Mouse (Mus musculus) right cerebral cortex, postnatal 36 days (tissue): ENCODE measurements around the gene Zfp579.
"Not testable (repeated sequence)": the region's sequence is repeated elsewhere in the genome, so short reads cannot be mapped to it uniquely, and the experiment has no call there.

ENCODE experiments used
- DNase-seq, 2 experiments: peaks; one replicate each; pipeline ENCODE4 v3.0.0; 2022; ENCODE audit warnings: low spot score in 2 of 2, mixed read lengths in 1 of 2

The Zfp579 gene

DNA sequence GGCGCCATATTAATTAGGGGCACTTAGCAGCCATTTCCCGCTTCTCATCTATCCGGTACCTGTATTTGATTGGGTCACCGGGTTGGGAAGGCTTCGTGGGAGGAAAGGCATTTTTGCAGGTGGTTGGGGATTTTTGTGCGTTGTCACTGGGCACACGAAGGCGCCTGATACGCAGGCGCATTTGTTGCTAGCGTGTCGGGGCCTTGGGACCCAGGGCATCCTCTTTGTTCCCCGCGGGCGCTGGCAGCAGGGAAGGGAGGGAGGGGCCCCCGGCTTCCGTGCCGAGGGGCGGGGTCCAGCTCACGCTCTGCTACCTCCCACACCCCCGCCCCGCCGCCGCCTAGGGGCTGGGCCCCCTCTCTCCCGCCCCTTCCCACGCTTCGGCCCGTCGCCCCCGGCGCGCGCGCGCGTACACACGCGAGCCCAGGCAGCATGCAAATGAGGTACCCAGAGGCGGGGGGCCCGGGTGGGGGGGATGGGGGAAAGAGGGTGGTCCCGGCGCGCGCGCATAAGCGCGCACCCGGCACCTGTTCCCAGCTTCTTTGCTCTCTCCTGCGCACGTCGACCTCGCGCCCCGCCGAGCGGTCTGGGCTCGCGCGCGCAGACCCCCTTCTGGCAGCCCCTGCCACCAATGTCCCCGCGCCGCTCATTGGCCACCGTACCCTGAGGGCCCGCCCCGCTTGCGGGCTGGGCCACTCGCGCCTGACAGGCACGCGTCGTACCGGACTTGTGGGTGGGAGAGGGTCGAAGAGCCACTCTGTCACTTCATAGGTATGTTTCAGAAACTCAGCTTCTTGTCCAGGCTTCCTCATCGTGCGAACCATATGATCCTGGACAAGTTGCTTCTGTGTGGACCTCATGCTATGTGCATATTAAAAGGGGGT, 19.4 kb upstream of the Zfp579 start, which contains the start of gene Gm44973:
Gene Gm44973, plus strand, starts transcription at position 379 of the 884 bp plus-strand sequence.
- DNase-seq = peak; percentile 87 to 89

DNA sequence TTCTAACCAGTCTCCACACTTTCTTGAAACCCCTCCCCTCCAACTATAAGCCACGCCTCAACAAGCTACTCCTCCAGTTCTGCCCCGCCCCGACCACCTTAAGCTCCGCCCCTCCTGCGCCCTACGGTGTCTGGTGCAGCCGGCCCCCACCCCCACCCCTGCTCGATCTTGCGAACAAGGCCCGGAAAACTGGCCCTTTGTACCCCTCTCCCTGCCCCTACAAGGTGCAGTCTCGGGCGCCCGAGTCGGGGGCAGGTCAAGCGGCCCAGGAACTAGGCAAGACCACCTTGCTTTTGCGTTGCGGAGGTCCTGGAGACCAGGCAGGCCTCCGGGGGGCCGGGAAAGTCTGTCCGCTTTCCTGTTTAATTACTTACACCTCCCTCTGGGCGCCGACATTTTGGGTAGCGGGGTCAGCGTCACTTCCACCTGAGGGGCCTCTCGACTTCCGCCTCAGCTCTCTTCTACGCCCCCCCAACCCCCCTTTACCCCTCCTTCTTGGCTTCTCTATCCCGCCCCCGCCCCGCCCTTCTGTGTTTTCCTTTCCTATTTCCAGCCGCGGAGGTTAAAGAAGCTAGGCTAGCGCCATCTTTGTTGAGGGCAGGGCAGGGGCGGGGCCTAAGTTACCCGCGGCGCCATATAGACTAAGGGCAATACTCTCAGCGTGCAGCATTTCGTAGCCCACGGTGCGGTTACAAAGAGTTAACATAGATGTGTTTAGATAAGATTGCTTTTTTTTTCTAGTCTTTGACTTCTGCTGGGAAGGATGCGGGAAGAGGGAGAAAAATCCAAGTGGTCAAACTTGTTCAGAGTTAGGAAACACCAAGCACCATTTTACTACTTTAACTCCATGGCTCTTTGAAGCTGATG, 18.5 kb upstream of the Zfp579 start, which contains the start of the genes Zfp524 and Fiz1:
Gene Zfp524, plus strand, starts transcription at position 165 of the 867 bp plus-strand sequence.
Gene Fiz1, minus strand, starts transcription at position 447 of the 867 bp plus-strand sequence.
- DNase-seq = peak; percentile 96

- no peak for DNase-seq
Observed at GRCm38 (mm10) chr7:5012681-5013513, 16.9 kb upstream of the Zfp579 start.

DNA sequence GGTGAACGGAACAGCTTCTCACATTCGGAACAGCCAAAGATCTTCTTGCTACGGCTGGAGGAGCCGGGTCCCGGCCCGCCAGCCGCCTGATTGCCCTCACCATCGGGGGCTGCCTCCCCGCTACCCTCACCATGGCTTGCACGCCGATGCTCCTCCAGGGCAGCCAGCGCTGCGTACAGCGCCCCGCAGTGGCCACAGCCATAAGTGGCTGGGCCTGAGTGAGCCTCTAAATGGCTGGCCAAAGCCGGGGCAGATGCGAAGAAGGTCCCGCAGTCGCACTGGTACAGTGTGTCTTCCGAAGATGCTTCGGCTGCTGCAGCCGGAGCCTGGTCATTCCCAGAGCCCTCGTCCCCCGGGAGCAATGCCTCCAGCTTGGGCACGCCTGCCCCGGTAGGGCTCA, 12.3 kb upstream of the Zfp579 start:
- DNase-seq = no peak

DNA sequence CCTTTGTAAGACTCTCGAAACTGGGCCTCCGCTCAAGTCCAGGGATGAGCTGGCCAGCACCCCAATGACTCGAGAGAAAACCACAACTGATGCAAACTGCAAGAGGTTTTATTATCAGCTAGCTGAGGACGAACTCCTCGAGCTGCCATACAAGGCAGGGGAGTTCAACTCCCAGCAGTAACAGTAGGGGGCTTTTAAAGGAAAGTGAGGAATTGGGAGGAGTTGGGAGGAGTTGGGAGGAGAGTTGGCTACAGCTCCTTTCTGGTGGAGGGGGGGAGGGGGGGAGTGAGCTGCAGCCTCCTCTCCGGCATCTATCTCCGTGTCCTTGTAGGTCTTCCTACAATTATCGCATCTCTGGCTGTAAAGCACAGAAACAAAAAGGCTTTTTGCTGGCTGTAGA, 6.9 kb upstream of the Zfp579 start:
- DNase-seq = not testable (repeated sequence)

- no peak for DNase-seq
Observed at GRCm38 (mm10) chr7:4999876-5000275, 3.9 kb upstream of the Zfp579 start.

GRCm38 (mm10) chr7:4996934-4997333, 976 bp upstream of the Zfp579 start:
- DNase-seq = no peak

GRCm38 (mm10) chr7:4995268-4996002, 523 bp downstream of the Zfp579 start:
- no peak for DNase-seq

GRCm38 (mm10) chr7:4993999-4994788, 1.8 kb downstream of the Zfp579 start:
- DNase-seq = no peak

GRCm38 (mm10) chr7:4993347-4993998, 2.5 kb downstream of the Zfp579 start:
- no peak for DNase-seq

- no peak for DNase-seq
Observed at GRCm38 (mm10) chr7:4988250-4988649, 7.7 kb downstream of the Zfp579 start.

- DNase-seq = no peak
Observed at GRCm38 (mm10) chr7:4976832-4977231, 19.1 kb downstream of the Zfp579 start.

DNA sequence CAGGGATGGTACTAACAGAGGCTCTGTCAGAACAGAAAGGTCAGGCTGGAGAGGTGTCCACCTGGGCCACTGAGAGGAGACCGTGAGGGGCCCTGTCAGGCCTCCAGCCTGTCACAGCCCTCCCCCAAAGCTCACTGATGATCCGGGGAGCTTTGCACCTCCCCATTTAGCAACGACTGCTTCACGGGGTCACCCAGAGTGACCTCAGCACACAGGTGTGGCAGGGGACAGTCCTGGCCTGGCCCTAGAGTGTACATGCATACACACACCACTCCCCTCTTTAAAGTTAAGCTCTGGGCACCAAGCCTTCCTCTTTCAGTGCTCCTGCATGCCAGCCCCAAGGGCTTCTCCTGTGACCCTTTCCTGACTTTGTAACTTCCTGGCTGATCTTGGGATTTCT, 20.5 kb downstream of the Zfp579 start:
- DNase-seq = no peak

DNA sequence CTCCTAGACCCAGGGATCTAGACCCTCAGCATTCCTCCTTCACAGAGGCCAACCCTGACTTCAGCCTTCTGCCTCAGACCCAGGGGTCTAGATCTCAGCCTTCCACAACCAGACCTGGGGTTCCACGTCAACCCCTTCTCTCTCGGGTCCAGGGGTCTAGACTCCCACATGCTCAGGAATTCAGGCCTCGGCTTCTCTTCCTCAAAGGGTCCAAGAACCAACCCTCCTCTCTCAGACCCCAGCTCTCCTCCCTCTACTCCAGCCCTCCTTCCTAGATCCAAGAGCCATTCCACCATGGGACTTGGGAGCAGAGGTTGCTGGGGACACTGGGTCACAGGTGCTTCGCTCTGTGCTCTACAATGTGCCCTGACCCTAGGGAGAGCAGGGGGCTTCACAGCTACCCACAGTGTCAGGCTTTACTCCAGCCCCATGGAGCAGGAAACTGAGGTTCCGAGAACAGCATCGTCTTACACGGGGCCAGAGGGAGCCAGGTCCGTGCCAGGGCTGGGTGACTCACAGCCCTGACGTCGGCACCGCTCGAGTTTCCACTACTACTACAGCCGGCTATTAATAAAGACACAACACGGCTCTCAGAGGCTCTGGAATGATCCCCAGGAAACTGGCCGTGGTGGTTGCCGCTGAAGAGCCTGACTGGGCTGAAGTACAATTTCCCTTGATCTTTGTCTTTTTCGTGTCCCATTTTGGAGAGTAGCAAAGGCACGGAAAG, 23.5 kb downstream of the Zfp579 start:
- no peak for DNase-seq

- DNase-seq = no peak
Observed at GRCm38 (mm10) chr7:4971710-4972109, 24.2 kb downstream of the Zfp579 start.

DNA sequence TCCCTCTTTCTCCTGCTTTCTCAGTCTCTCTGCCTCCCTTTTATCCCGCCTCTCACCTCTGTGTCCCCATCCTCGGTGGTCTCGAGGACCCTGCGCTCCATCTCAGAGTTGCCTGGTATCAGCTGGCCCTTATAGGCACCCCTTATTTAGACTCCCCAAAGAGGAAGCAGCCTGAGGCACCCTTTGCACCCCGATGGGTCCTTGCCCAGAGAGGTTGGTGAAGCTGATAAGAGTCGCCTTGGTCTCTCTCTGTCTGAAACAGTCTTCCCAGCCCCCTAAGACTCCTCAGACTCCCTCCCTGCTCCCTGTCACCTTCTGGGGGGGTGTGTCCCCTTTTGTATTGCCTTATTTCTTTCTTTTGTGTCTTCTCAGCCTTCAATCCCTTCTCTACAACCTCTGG, 24.9 kb downstream of the Zfp579 start, which contains the start of gene Sbk3:
Gene Sbk3, minus strand, starts transcription at position 101 of the 400 bp plus-strand sequence.
- no peak for DNase-seq

DNA sequence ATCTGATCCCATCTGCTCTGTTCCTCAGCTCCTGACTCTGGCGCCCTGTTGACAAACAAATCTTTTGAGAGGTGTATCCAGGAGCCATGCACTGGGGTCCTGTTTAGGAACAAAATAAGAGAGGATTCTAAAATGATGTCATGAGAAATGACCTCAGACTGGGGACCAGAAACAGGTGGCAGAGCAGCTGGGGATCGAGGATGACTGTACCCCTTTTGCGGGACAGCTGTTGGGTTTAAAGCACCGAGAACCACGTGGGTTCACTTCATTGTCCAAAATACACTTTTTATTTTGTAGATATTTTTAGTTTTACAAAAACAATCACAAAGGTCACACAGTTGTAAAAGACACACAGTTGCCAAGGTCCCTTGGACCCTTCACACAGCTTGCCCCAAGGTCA, 31.0 kb downstream of the Zfp579 start:
- no peak for DNase-seq

DNA sequence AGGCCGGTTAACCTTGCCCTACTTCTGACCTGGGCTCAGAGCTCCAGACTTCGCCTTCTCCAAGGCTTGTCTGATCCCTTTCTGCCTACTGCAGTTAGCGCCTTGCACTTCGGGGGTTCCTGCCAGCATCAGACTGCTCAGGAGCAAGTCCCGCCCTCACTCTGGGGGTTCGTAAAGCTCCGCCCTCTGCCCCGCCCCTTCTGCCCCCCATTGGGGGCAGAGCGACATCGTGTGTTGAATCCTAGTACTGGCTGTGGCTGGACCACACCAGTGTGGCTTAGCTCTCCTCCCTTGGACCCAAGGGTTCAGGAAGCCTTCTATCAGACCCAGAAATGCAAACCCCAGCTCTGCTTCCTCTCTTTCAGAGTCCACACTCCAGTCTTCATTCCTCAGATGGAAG, 31.7 kb downstream of the Zfp579 start, which contains the start of gene Sbk2:
Gene Sbk2, minus strand, starts transcription at position 135 of the 400 bp plus-strand sequence.
- peak; percentile 32 to 33 for DNase-seq
